Mouse (Mus musculus) ES-E14 (cell line): ENCODE data around the gene Gigyf2.

Source experiments
- CHD2 ChIP-seq: IDR thresholded peaks from 2 replicates; pipeline ENCODE4 v1.6.1; 2014; ENCODE audit warnings: mild to moderate bottlenecking, low read depth, low read length, inconsistent platforms
- MAFK ChIP-seq: IDR thresholded peaks from 2 replicates; pipeline ENCODE4 v1.6.1; 2014; ENCODE audit warnings: mild to moderate bottlenecking, low read depth, low read length, inconsistent platforms; ENCODE audit not compliant: insufficient read depth
- ZC3H11A ChIP-seq: IDR thresholded peaks from 2 replicates; pipeline ENCODE4 v1.6.1; 2012; ENCODE audit warnings: low read depth, mild to moderate bottlenecking, inconsistent platforms, low read length, borderline replicate concordance
- ZNF384 ChIP-seq: IDR thresholded peaks from 2 replicates; pipeline ENCODE4 v1.6.1; 2012; ENCODE audit warnings: low read depth, low read length, inconsistent platforms

DNA sequence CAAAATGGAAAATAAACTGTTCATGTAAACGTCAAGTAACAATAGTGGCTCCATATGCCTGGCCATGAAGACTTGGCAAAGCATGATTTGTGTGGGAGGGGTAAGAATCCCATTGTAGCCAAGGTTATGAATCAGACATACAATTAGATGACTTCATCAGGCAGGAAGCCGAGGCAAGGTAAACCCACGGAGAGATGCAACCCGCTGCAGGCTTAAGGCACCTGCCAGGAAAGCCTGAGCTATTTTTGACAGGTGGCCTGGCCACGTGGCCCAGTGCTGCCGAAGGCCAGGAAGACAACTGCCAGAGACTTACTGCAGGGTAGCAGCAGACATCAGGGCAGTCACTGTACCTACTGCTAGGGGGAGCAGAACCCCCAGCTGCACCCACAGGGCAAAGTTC lies 159.6 kb downstream of the Gigyf2 start:
- TF ChIP-seq ZNF384 = no peak
- TF ChIP-seq MAFK = no peak
- no peak for TF ChIP-seq ZC3H11A
- no peak for TF ChIP-seq CHD2
